Mouse (Mus musculus) mature B cell (primary cell): Measurements from ENCODE around the gene Mknk1.

Experiments
- in situ Hi-C: fragments of 300-500 bp; cut with MboI; formaldehyde crosslinking; loops from 2 replicates; pipeline ENCODE4 v1.14.3; 2019

The Mknk1 gene

GRCm38 (mm10) chr4:115840842-115841241 lies 1.8 kb downstream of the Mknk1 start:
- in situ Hi-C loops = no loop called here

- in situ Hi-C loops = no loop called here
Observed at GRCm38 (mm10) chr4:115846656-115847055, 7.7 kb downstream of the Mknk1 start.

GRCm38 (mm10) chr4:115847377-115847776 lies 8.4 kb downstream of the Mknk1 start:
- in situ Hi-C loops = no loop called here

- in situ Hi-C loops = no loop called here
Observed at GRCm38 (mm10) chr4:115848083-115848482, 9.1 kb downstream of the Mknk1 start.

- in situ Hi-C loops = no loop called here
Observed at GRCm38 (mm10) chr4:115848990-115849677, 10.1 kb downstream of the Mknk1 start.

GRCm38 (mm10) chr4:115850111-115850510 lies 11.1 kb downstream of the Mknk1 start:
- in situ Hi-C loops = no loop called here

- in situ Hi-C loops = no loop called here
Observed at GRCm38 (mm10) chr4:115850631-115851030, 11.6 kb downstream of the Mknk1 start.

- in situ Hi-C loops = no loop called here
Observed at GRCm38 (mm10) chr4:115851569-115851968, 12.6 kb downstream of the Mknk1 start.

- in situ Hi-C loops = no loop called here
Observed at GRCm38 (mm10) chr4:115855100-115855499, 16.1 kb downstream of the Mknk1 start.

- in situ Hi-C loops = no loop called here
Observed at GRCm38 (mm10) chr4:115855609-115856008, 16.6 kb downstream of the Mknk1 start.

- in situ Hi-C loops = no loop called here
Observed at GRCm38 (mm10) chr4:115856282-115856681, 17.3 kb downstream of the Mknk1 start.

GRCm38 (mm10) chr4:115857293-115857883 lies 18.4 kb downstream of the Mknk1 start:
- in situ Hi-C loops = no loop called here

GRCm38 (mm10) chr4:115863352-115863751 lies 24.4 kb downstream of the Mknk1 start:
- in situ Hi-C loops = no loop called here

GRCm38 (mm10) chr4:115863880-115864279 lies 24.9 kb downstream of the Mknk1 start:
- in situ Hi-C loops = no loop called here

GRCm38 (mm10) chr4:115869512-115870210 lies 30.7 kb downstream of the Mknk1 start:
- in situ Hi-C loops = no loop called here

- in situ Hi-C loops = no loop called here
Observed at GRCm38 (mm10) chr4:115873231-115873630, 34.2 kb downstream of the Mknk1 start.

GRCm38 (mm10) chr4:115878216-115878678 lies 39.2 kb downstream of the Mknk1 start:
- in situ Hi-C loops = no loop called here

- in situ Hi-C loops = no loop called here
Observed at GRCm38 (mm10) chr4:115878828-115879227, 39.8 kb downstream of the Mknk1 start.

GRCm38 (mm10) chr4:115881183-115881582 lies 42.2 kb downstream of the Mknk1 start:
- in situ Hi-C loops = no loop called here

GRCm38 (mm10) chr4:115882195-115882594 lies 43.2 kb downstream of the Mknk1 start:
- in situ Hi-C loops = no loop called here

- in situ Hi-C loops = no loop called here
Observed at GRCm38 (mm10) chr4:115884022-115884421, 45.0 kb downstream of the Mknk1 start, which contains the start of gene Kncn. Kncn (plus strand) TSS chr4:115884400.

GRCm38 (mm10) chr4:115885846-115886245 lies 46.8 kb downstream of the Mknk1 start:
- in situ Hi-C loops = no loop called here

- in situ Hi-C loops = no loop called here
Observed at GRCm38 (mm10) chr4:115886875-115887274, 47.9 kb downstream of the Mknk1 start.
